Mouse (Mus musculus): ENCODE measurements around the gene Rasgrp1.

DNA sequence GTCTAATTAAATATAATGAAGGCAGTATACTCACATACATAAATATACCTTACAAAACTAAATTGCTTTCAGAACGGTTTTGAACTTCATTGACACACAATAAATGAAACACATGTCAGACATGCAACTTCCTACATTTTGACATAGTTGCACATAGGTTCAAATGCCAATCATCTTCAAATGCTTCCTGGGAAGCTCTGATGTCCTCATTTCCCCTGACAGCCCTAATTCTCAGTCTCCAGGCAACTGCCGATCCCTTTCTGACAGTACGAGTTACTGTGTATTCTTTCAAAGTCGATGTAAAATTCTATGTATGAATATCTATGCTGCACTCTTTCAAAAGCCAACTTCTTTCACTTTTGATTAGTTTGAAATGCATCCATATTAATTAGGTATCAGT is 100.8 kb downstream of the Rasgrp1 start:
- no peak for TF ChIP-seq CTCF (IDR thresholded peaks at IDR 0.05; ENCODE audit: extremely low read depth, insufficient read depth, low read length)
- no peak for TF ChIP-seq POLR2A (IDR thresholded peaks at IDR 0.05; ENCODE audit: extremely low read depth, insufficient read depth, low read length)

Measured in cortical plate, adult 2 months (tissue).